Mouse (Mus musculus) urinary bladder, postnatal 25 days (tissue): Measurements from ENCODE around the gene Slc35b3.

Experiments used
- DNase-seq: peaks from one replicate; pipeline ENCODE4 v3.0.0; 2022; ENCODE audit warnings: low spot score

Gene Slc35b3

DNA sequence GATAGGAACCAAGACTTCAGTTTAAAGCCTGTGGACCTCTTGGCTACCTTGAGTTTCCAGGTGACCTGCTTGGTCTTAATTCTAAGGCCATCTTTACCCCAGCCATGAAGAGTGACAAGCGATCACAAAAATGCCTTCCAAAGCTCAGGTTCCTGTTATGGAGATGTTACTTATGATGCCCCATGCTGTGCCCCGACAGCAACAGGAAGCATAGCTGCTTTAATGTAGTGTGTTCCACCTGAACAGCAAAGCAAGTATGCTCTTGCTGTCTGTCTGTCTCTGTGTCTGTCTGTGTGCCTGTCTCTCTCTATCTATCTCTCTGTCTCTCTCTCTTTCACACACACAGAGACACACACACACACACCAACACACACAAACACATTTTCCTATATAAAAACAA is 22.2 kb downstream of the Slc35b3 start:
- no peak for DNase-seq

GRCm38 (mm10) chr13:38936860-38937471 is 23.7 kb downstream of the Slc35b3 start:
- DNase-seq, result no peak

DNA sequence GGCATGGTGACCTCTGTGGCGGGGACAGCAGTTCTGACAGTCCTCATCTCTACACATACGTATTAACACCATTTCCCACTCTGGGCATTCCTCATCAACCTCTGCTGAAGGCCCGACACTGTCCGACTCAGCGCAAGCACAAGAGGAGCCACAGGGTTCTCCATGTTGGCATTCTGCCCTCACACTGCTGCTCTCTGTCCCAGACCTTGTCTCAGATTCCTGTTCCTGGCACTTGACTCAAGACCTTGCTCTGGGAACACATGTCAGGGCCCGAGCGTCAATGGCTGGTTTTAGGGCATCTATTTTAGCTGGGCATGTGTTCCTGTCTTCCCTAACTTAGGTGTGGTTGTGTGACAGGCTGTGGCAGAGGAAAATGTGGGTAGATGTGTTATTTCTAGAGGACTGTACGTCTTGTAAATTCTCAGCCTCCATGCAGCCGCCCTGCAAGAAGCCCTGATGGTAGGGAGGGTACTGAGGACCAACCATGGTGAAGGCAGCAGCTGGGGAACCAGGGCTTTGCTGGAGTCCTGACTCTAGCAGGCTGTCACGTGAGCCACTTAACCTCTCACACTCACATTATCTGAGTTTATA is 24.7 kb downstream of the Slc35b3 start:
- no peak for DNase-seq

- no peak for DNase-seq
Measured at GRCm38 (mm10) chr13:38929843-38930578, 30.7 kb downstream of the Slc35b3 start.

- DNase-seq, result no peak
Measured at GRCm38 (mm10) chr13:38922676-38923075, 38.0 kb downstream of the Slc35b3 start.

GRCm38 (mm10) chr13:38921306-38921705 is 39.4 kb downstream of the Slc35b3 start:
- no peak for DNase-seq

DNA sequence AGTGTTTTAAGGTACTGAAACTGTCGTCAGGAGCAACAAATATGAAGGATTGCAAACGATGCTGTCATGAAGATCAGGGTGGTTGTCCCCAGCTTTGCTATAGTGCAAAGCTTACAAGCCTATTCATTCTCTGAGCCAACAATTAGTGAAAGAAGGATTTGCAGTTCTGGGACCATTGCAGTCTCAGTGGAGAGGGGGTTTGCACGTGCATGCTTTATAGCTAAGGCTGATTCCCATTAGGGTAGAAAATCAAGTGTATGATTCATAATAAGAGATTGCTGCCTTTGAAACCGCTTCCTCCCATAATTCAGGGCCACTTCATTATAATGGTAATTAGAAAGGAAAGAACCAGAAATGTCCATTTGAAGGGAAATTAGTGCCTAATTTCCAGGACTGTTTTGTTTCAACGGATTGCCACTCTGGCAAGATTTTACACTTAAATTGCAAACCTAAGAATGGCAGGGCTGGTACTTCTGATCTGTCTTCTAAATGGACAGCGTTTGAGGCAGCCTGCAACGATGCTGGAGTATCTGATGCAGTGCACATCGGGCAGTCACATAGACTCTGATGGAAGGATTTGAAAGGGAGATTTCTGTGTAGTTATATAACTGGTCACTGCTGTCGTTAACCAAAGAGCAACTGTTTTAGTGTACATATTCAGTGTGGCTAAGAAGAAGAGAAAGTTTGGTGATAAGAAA is 42.3 kb downstream of the Slc35b3 start:
- DNase-seq, result no peak

GRCm38 (mm10) chr13:38917556-38917955 is 43.1 kb downstream of the Slc35b3 start:
- no peak for DNase-seq

- DNase-seq, result no peak
Measured at GRCm38 (mm10) chr13:38914771-38915170, 45.9 kb downstream of the Slc35b3 start.

DNA sequence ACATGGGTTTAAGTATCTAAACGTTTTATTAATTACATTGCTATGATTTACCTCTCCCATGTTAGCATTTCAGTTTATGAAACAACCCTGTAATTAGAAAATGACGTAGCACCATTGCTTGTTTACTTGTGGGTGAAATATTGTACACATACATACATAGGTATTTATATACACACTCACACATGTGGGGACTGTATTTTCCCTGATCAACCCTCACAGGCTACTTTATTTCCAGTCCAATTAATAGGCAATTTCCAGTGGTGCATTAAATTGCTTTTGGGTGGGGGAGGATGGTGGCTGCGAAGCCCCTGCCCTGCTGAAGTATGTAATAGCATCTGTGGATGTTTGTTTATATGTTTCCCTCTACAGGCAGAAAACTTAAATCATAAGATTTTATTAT is 68.3 kb downstream of the Slc35b3 start:
- DNase-seq, result no peak
